Mouse (Mus musculus) megakaryocyte, embryonic 14.5 days (primary cell): ENCODE data around the gene Tmem151b. TPM values are rescaled to one million over a fixed set of nuclear protein-coding genes. Genes with fewer than 3 reads are reported as not detected.
A peak's percentile ranks its signal among the peaks of the same experiment; 100 is the strongest.

Experiments
- H3K27me3 ChIP-seq: replicated peaks from 2 replicates; pipeline ENCODE3; 2012; ENCODE audit warnings: inconsistent platforms
- H3K36me3 ChIP-seq: replicated peaks from 2 replicates; pipeline ENCODE3; 2012; ENCODE audit warnings: low read length, inconsistent platforms, mixed read lengths
- H3K4me1 ChIP-seq: 2 replicates; pipeline ENCODE4 v1.6.1; 2012; ENCODE audit warnings: inconsistent platforms
- H3K4me3 ChIP-seq: replicated peaks from 2 replicates; pipeline ENCODE3; 2012; ENCODE audit warnings: moderate library complexity, mild to moderate bottlenecking, inconsistent platforms
- H3K9me3 ChIP-seq: 2 replicates; pipeline ENCODE4 v1.6.1; 2012; ENCODE audit warnings: inconsistent platforms
- FLI1 ChIP-seq: IDR thresholded peaks from 2 replicates; pipeline ENCODE4 v1.6.1; 2012; ENCODE audit warnings: low read length, inconsistent platforms, mixed read lengths
- GATA1 ChIP-seq: IDR thresholded peaks from 3 replicates; pipeline ENCODE4 v1.6.1; 2012; ENCODE audit warnings: mixed read lengths, low read length, inconsistent platforms, borderline replicate concordance
- polyA plus RNA-seq: library from polyadenylated mRNA; stranded (reverse); fragments of >175 nt; gene quantifications from 2 replicates; pipeline ENCODE4 v1.2.3, GENCODE M21; 2012; ENCODE audit warnings: low replicate concordance; ENCODE audit not compliant: insufficient read depth

Tmem151b gene
- polyA plus RNA-seq, 1 experiment, result 0.93 TPM

DNA sequence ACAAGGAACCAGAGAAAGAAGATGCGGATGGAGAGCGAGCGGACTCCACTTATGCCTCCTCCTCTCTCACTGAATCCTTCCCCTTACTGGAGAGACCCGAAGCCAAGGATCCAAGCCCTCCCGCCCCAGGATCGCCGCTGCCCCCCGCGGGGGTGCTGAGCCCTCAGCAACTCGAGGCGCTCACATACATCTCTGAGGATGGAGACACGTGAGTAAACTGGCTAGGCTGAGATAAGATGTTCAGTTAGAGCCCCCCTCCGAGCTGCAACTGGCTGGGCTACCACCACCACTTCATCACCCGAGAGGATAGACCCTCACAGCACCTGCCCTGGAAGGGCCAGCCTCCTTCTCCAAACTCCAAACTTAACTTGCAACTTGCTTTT is 6.6 kb upstream of the Tmem151b start:
- H3K9me3 ChIP-seq, result no peaks in the 10 kb centered on the region
- H3K4me1 ChIP-seq, result peaks cover 83% of the 10 kb centered on the region
- peak overlapping the region; percentile 96 for H3K4me3 ChIP-seq
- TF ChIP-seq FLI1, result no peak
- no peak for TF ChIP-seq GATA1
- H3K36me3 ChIP-seq, result peaks cover 30% of the 10 kb centered on the region
- H3K27me3 ChIP-seq, result peaks cover 30% of the 10 kb centered on the region

DNA sequence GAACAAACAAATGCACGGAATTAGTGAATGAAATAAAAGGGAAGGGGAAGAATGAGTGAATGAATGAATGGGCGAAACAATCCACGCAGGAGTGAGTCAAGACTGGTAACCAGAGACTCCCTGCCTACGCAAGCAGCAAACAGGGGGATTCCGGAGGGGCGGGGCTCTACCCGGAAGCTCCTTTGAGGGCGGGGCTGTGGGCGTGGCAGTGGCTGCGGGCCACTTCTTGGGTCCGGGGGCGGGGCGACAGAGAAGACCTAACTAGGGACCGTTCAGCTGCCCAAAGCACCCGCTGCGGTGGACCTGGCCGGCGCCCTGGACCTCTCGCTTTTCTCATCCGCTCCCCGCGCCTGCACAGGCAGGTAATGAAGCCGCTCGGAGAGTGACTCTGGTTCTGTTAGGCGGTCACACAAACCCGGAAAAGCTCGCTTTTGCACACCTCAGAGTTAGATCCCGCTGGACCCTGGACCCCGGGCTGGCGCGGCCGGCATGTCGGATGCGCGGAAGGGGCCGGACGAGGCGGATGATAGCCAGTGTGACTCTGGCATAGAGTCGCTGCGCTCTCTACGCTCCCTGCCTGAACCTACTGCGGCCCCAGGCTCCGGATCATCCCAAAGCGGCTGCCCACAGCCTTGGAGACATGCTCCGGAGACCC is 6.1 kb upstream of the Tmem151b start, which contains the start of gene Nfkbie:
Nfkbie (plus strand) TSS at position 252 of the 655 bp plus-strand sequence.
- H3K27me3 ChIP-seq, result peaks cover 35% of the 10 kb centered on the region
- H3K36me3 ChIP-seq, result peaks cover 26% of the 10 kb centered on the region
- no peaks in the 10 kb centered on the region for H3K9me3 ChIP-seq
- peaks cover 89% of the 10 kb centered on the region for H3K4me1 ChIP-seq
- no peak for TF ChIP-seq FLI1
- H3K4me3 ChIP-seq, result peak within 1 kb of the TSS; percentile 96

DNA sequence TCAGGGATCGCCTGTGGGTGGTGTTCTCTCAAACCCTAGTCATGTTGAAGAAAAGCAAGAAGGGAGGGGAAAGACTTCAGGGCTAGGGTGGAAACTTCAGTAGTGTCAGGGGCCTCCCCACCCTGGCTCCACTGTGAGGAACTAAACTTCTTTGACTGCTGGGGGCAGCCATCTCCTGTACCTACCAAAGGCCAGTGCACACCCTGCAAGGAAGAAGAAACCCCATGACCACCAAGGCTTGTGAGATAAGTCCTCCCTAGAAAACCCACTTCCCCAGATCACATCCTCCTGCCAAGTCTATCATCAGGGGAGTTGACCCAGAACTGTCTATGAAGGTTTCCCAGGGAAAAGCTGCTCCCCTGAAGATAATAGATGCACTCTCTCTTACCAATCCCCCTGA is 4.9 kb upstream of the Tmem151b start:
- no peaks in the 10 kb centered on the region for H3K9me3 ChIP-seq
- TF ChIP-seq GATA1 (no peak), FLI1 (no peak)
- H3K36me3 ChIP-seq, result peaks cover 16% of the 10 kb centered on the region
- H3K4me1 ChIP-seq, result peaks cover 96% of the 10 kb centered on the region
- peaks cover 38% of the 10 kb centered on the region for H3K27me3 ChIP-seq
- peak overlapping the region; percentile 46 for H3K4me3 ChIP-seq

GRCm38 (mm10) chr17:45553065-45553464 is 3.6 kb upstream of the Tmem151b start:
- Histone ChIP-seq H3K4me1 (peaks cover 97% of the 10 kb centered on the region), H3K27me3 (peaks cover 43% of the 10 kb centered on the region), H3K9me3 (no peaks in the 10 kb centered on the region), H3K36me3 (peaks cover 3% of the 10 kb centered on the region), H3K4me3 (peak overlapping the region; percentile 1)
- no peak for TF ChIP-seq FLI1
- TF ChIP-seq GATA1, result no peak

- no peaks in the 10 kb centered on the region for H3K36me3 ChIP-seq
- H3K27me3 ChIP-seq, result peaks cover 44% of the 10 kb centered on the region
- H3K4me3 ChIP-seq, result peak overlapping the region; percentile 80
- no peaks in the 10 kb centered on the region for H3K9me3 ChIP-seq
- peaks cover 89% of the 10 kb centered on the region for H3K4me1 ChIP-seq
- TF ChIP-seq FLI1 (no peak), GATA1 (no peak; the same call in 2 of the 3 replicates)
These were observed 2.5 kb upstream of the Tmem151b start for GRCm38 (mm10) chr17:45551816-45552451.

DNA sequence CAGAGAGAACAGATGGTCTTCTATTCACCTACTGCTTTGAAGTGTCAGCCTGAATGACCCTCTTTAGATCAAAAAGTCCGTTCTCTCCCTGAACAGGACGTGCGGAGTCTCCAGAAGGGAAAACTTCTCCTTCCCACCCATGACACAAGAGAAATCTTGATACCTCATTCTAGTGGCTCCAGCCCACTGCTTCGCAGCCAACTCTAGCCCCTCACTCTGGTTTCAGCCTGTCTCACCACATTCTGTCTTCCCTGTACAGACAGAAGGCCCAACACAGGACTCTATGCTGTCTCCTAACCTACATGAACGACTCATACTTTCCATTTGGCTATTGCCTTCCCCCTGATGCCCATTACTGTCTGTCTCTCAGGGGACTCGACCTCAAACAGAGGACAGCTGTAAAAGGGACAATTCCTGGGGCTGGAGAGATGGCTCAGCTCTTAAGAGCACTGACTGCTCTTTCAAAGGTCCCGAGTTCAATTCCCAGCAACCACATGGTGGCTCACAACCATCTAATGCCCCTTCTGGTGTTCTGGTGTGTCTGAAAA is 1.8 kb upstream of the Tmem151b start:
- H3K4me1 ChIP-seq, result peaks cover 87% of the 10 kb centered on the region
- H3K27me3 ChIP-seq, result peaks cover 50% of the 10 kb centered on the region

DNA sequence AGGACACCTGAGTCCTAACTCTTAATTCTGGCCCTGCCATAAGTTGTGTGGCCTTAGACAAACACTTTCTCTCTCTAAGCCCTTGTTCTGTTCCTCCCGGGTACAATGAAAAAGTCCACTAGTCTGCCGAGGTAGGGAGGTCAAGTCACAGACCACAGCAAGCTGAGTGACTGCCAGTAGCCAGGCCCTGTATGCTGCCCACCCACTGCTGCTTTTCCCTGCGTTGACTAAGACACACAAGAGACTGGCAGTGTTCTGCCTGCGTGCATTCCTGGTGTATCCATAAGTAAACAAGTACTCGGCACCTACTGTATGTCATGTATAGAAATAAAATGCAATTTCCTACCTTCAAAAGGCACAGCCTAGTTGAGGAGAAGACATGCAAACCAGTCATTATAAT is 776 bp upstream of the Tmem151b start:
- Histone ChIP-seq H3K9me3 (no peaks in the 10 kb centered on the region), H3K4me3 (peak overlapping the region; percentile 78), H3K36me3 (no peaks in the 10 kb centered on the region), H3K27me3 (peaks cover 61% of the 10 kb centered on the region), H3K4me1 (peaks cover 86% of the 10 kb centered on the region)
- TF ChIP-seq FLI1, result no peak
- no peak for TF ChIP-seq GATA1

More for the DNA sequence above, 1.8 kb upstream of the Tmem151b start:
- Histone ChIP-seq H3K4me3 (no peak overlapping the region), H3K9me3 (no peaks in the 10 kb centered on the region), H3K36me3 (no peaks in the 10 kb centered on the region)
- no peak for TF ChIP-seq GATA1
- TF ChIP-seq FLI1, result no peak

GRCm38 (mm10) chr17:45548541-45549512 is 650 bp downstream of the Tmem151b start:
- H3K9me3 ChIP-seq, result no peaks in the 10 kb centered on the region
- peaks cover 75% of the 10 kb centered on the region for H3K27me3 ChIP-seq
- H3K4me3 ChIP-seq, result peak overlapping the region; percentile 89
- H3K4me1 ChIP-seq, result peaks cover 86% of the 10 kb centered on the region
- TF ChIP-seq GATA1, result no peak
- TF ChIP-seq FLI1, result no peak
- H3K36me3 ChIP-seq, result no peaks in the 10 kb centered on the region

DNA sequence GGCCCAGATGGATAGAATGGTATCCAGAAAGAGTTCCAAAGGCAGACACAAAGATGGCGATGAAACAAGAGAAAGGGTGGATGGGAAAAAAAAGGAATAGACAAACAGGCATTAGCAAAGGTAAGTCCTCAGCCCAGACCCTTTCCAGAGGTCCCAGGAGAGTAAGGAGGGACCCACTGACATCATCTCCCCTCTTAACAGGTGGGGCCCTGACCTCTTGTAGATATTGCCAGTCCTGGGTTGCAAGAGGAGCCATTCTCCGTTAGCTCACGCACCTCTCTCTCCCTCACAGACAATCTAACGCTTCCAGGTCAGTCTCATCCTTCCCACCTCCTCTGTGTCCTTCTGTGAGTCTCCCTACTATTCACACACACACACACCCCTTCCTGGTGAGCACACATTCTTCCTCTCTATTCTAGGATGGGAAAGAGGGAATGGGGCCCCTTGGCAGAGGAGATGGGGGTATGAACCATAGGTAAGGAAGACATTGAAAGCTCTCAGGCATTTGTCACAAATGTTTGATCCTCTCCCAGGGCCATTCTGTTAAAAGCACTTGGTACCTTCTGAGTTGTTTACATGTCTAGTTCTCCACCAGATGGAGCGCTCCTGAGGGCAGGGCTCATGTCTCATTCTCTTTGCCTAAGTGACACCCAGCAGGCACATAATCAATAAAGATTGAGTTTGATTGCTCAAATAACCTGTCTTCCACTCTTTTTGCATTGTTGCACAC is 1.9 kb downstream of the Tmem151b start:
- Histone ChIP-seq H3K4me3 (no peak overlapping the region), H3K4me1 (peaks cover 79% of the 10 kb centered on the region), H3K27me3 (peaks cover 86% of the 10 kb centered on the region), H3K9me3 (no peaks in the 10 kb centered on the region), H3K36me3 (no peaks in the 10 kb centered on the region)
- no peak for TF ChIP-seq GATA1
- TF ChIP-seq FLI1, result no peak
